Mouse (Mus musculus) adrenal gland, adult 2 months (tissue): ENCODE results near the gene Kalrn. TPM values are rescaled to one million over a fixed set of nuclear protein-coding genes. Genes with fewer than 3 reads are reported as not detected.

ENCODE experiments used
- DNase-seq: peaks from one replicate; pipeline ENCODE4 v3.0.0; 2021
- long read RNA-seq: library from polyadenylated mRNA; stranded (forward); transcript quantifications from one replicate; pipeline ENCODE4 v2.0.0, GENCODE M21; 2021
- polyA plus RNA-seq: library from polyadenylated mRNA; depleted of rRNA; stranded (reverse); fragments of >200 nt; gene quantifications from 2 replicates; pipeline ENCODE4 v1.2.3, GENCODE M21; 2012; rRNA removed
- total RNA-seq, 2 experiments: library from RNA; stranded (reverse); gene quantifications; 2 replicates each; pipeline ENCODE4 v1.2.3; 2021

The Kalrn gene
- total RNA-seq (1 to 10 TPM; 5.3 to 9.9 TPM), polyA plus RNA-seq (1.5 and 1.6 TPM in 2 replicates)
- long read RNA-seq, result 0 reads

GRCm38 (mm10) chr16:34573151-34573802, at the start of gene Kalrn:
TSS of gene Kalrn (minus strand) at chr16:34573532.
- DNase-seq, result peak; percentile 95

GRCm38 (mm10) chr16:34614021-34614420, 40.7 kb upstream of the Kalrn start:
- DNase-seq, result no peak

- no peak for DNase-seq
Observed at GRCm38 (mm10) chr16:34610137-34610536, 36.8 kb upstream of the Kalrn start.

GRCm38 (mm10) chr16:34605679-34606078, 32.3 kb upstream of the Kalrn start:
- DNase-seq, result peak; percentile 31

- DNase-seq, result peak; percentile 13
Observed at GRCm38 (mm10) chr16:34603854-34604253, 30.5 kb upstream of the Kalrn start.

GRCm38 (mm10) chr16:34603076-34603475, 29.7 kb upstream of the Kalrn start:
- DNase-seq, result no peak

GRCm38 (mm10) chr16:34601954-34602353, 28.6 kb upstream of the Kalrn start:
- no peak for DNase-seq

GRCm38 (mm10) chr16:34595294-34595693, 22.0 kb upstream of the Kalrn start:
- DNase-seq, result no peak

GRCm38 (mm10) chr16:34594597-34595262, 21.4 kb upstream of the Kalrn start:
- DNase-seq, result no peak

GRCm38 (mm10) chr16:34592696-34593095, 19.4 kb upstream of the Kalrn start:
- DNase-seq, result no peak

- no peak for DNase-seq
Observed at GRCm38 (mm10) chr16:34591934-34592333, 18.6 kb upstream of the Kalrn start.

- DNase-seq, result no peak
Observed at GRCm38 (mm10) chr16:34579671-34580326, 6.5 kb upstream of the Kalrn start.

GRCm38 (mm10) chr16:34573856-34574491, 642 bp upstream of the Kalrn start:
- no peak for DNase-seq

GRCm38 (mm10) chr16:34572406-34573150, 754 bp downstream of the Kalrn start:
- DNase-seq, result peak; percentile 50

- peak; percentile 12 for DNase-seq
Observed at GRCm38 (mm10) chr16:34571931-34572405, 1.4 kb downstream of the Kalrn start.

GRCm38 (mm10) chr16:34569897-34570296, 3.4 kb downstream of the Kalrn start:
- DNase-seq, result no peak

- DNase-seq, result no peak
Observed at GRCm38 (mm10) chr16:34568831-34569230, 4.5 kb downstream of the Kalrn start.

- peak; percentile 6 for DNase-seq
Observed at GRCm38 (mm10) chr16:34563593-34564280, 9.6 kb downstream of the Kalrn start.

- DNase-seq, result no peak
Observed at GRCm38 (mm10) chr16:34561734-34562135, 11.6 kb downstream of the Kalrn start.

- no peak for DNase-seq
Observed at GRCm38 (mm10) chr16:34560814-34561213, 12.5 kb downstream of the Kalrn start.

GRCm38 (mm10) chr16:34560411-34560810, 12.9 kb downstream of the Kalrn start:
- DNase-seq, result no peak
